Mouse (Mus musculus) midbrain, postnatal 0 days (tissue): Measurements from ENCODE around the gene Zdhhc3. TPM values are rescaled to one million over a fixed set of nuclear protein-coding genes. Genes with fewer than 3 reads are reported as not detected.

Experiments used
- ATAC-seq: fragments of 200-750 bp; cut with Nextera tagmentation; 2 replicates; pipeline ENCODE4 v1.8.0; 2017; ENCODE audit warnings: moderate number of reproducible peaks, mild to moderate bottlenecking, moderate TSS enrichment, moderate library complexity; ENCODE audit not compliant: low FRiP score
- DNase-seq: peaks from one replicate; pipeline ENCODE4 v3.0.0-alpha.2; 2015; ENCODE audit warnings: low spot score
- H3K27ac ChIP-seq: fragments of 300-500 bp; sonication (generic); 2 replicates; pipeline ENCODE4 v1.5.1; 2014; ENCODE audit warnings: low read depth, mild to moderate bottlenecking, low read length, mixed read lengths
- H3K27me3 ChIP-seq: fragments of 300-500 bp; sonication (generic); 2 replicates; pipeline ENCODE4 v1.6.1; 2014; ENCODE audit warnings: low read length, control low read depth, mixed read lengths; ENCODE audit not compliant: insufficient read depth
- H3K36me3 ChIP-seq: fragments of 300-500 bp; sonication (generic); 2 replicates; pipeline ENCODE4 v1.6.1; 2014; ENCODE audit warnings: low read length, control low read depth, mixed read lengths; ENCODE audit not compliant: insufficient read depth
- H3K4me1 ChIP-seq: fragments of 300-500 bp; sonication (generic); 2 replicates; pipeline ENCODE4 v1.6.1; 2014; ENCODE audit warnings: mild to moderate bottlenecking, control low read depth, antibody characterized with exemption, low read length, mixed read lengths; ENCODE audit not compliant: insufficient read depth
- H3K4me2 ChIP-seq: fragments of 300-500 bp; sonication (generic); 2 replicates; pipeline ENCODE4 v1.6.1; 2014; ENCODE audit warnings: low read depth, mild to moderate bottlenecking, low read length, mixed read lengths; ENCODE audit not compliant: poor library complexity, severe bottlenecking
- H3K4me3 ChIP-seq: fragments of 300-500 bp; sonication (generic); 2 replicates; pipeline ENCODE4 v1.5.1; 2014; ENCODE audit warnings: low read depth, mild to moderate bottlenecking, low read length, moderate library complexity
- H3K9ac ChIP-seq: fragments of 300-500 bp; sonication (generic); replicated peaks from 2 replicates; pipeline ENCODE4 v1.6.1; 2014; ENCODE audit warnings: mild to moderate bottlenecking, low read length, moderate library complexity, mixed read lengths; ENCODE audit not compliant: poor library complexity, severe bottlenecking
- H3K9me3 ChIP-seq: fragments of 300-500 bp; sonication (generic); 2 replicates; pipeline ENCODE4 v1.6.1; 2016; ENCODE audit warnings: low read length, control low read depth
- CTCF ChIP-seq: IDR thresholded peaks from 2 replicates; pipeline ENCODE4 v1.5.1; 2016; ENCODE audit warnings: antibody characterized with exemption, mild to moderate bottlenecking
- WGBS: fragments of 180-500 bp; shearing (Covaris S2); extraction: QIAGEN DNeasy Blood & Tissue Kit; methylation state at CpG from one replicate; pipeline ENCODE4 v1.1.7; 2014; 5-methylcytosine and 5-hydroxymethylcytosine counted together
- polyA plus RNA-seq: library from polyadenylated mRNA; unstranded; fragments of >200 nt; fragmentation: Nextera tagmentation; extraction: Ambion mirVana; gene quantifications from 2 replicates; pipeline ENCODE4 v1.2.1, GENCODE M21; 2015
- total RNA-seq: library from RNA; depleted of rRNA; stranded (reverse); fragments of >200 nt; gene quantifications from 2 replicates; pipeline ENCODE4 v1.2.3, GENCODE M21; 2014

Gene Zdhhc3
- total and polyA plus RNA-seq, 2 experiments from 2014 or later: 76.7 to 86.9 TPM

- H3K27me3 ChIP-seq: no peaks in the 10 kb centered on the region
- no peak for DNase-seq
- peaks cover 2% of the 10 kb centered on the region; the same call in 1 of the 2 replicates for H3K4me1 ChIP-seq
- no peak overlapping the region for H3K4me3 ChIP-seq
- no peak for TF ChIP-seq CTCF
- ATAC-seq: no peak
- no peak overlapping the region for H3K27ac ChIP-seq
- 93% methylated on average over 7 of the region's 7 CpGs for WGBS
- H3K9me3 ChIP-seq: no peaks in the 10 kb centered on the region
- no peak overlapping the region for H3K9ac ChIP-seq
- no peak overlapping the region for H3K4me2 ChIP-seq
- H3K36me3 ChIP-seq: peaks cover 4% of the 10 kb centered on the region; the same call in 1 of the 2 replicates
These were observed 3.8 kb downstream of the Zdhhc3 start for GRCm38 (mm10) chr9:123109188-123109587.

GRCm38 (mm10) chr9:123107186-123107585 is 5.8 kb downstream of the Zdhhc3 start:
- 93% methylated on average over 4 of the region's 4 CpGs for WGBS
- Histone ChIP-seq H3K4me3 (no peak overlapping the region), H3K36me3 (peaks cover 4% of the 10 kb centered on the region; the same call in 1 of the 2 replicates), H3K27ac (no peak overlapping the region), H3K4me2 (no peak overlapping the region), H3K27me3 (no peaks in the 10 kb centered on the region), H3K4me1 (no peaks in the 10 kb centered on the region; the same call in 1 of the 2 replicates), H3K9ac (no peak overlapping the region), H3K9me3 (no peaks in the 10 kb centered on the region)
- ATAC-seq: no peak
- no peak for DNase-seq
- no peak for TF ChIP-seq CTCF

- peaks cover 20% of the 10 kb centered on the region for H3K36me3 ChIP-seq
- H3K9me3 ChIP-seq: no peaks in the 10 kb centered on the region
- ATAC-seq: no peak
- no peak for DNase-seq
- no peak for TF ChIP-seq CTCF
- H3K9ac ChIP-seq: no peak overlapping the region
- H3K4me1 ChIP-seq: no peaks in the 10 kb centered on the region
- no peak overlapping the region for H3K4me2 ChIP-seq
- no peak overlapping the region for H3K4me3 ChIP-seq
- H3K27me3 ChIP-seq: no peaks in the 10 kb centered on the region
- H3K27ac ChIP-seq: no peak overlapping the region
These were observed 8.6 kb downstream of the Zdhhc3 start for GRCm38 (mm10) chr9:123104362-123104761.

- no peak overlapping the region for H3K27ac ChIP-seq
- H3K4me2 ChIP-seq: no peak overlapping the region
- DNase-seq (no peak), ATAC-seq (no peak)
- no peaks in the 10 kb centered on the region for H3K4me1 ChIP-seq
- TF ChIP-seq CTCF: no peak
- H3K36me3 ChIP-seq: peaks cover 21% of the 10 kb centered on the region
- H3K4me3 ChIP-seq: no peak overlapping the region
- H3K9ac ChIP-seq: no peak overlapping the region
- no peaks in the 10 kb centered on the region for H3K27me3 ChIP-seq
- H3K9me3 ChIP-seq: no peaks in the 10 kb centered on the region
These were observed 9.6 kb downstream of the Zdhhc3 start for GRCm38 (mm10) chr9:123103425-123103824.

- no peaks in the 10 kb centered on the region for H3K27me3 ChIP-seq
- no peak overlapping the region for H3K27ac ChIP-seq
- 96% methylated on average over 16 of the region's 16 CpGs for WGBS
- H3K36me3 ChIP-seq: peaks cover 44% of the 10 kb centered on the region
- no peak for DNase-seq
- H3K9me3 ChIP-seq: no peaks in the 10 kb centered on the region
- TF ChIP-seq CTCF: no peak
- H3K4me3 ChIP-seq: no peak overlapping the region
- no peaks in the 10 kb centered on the region for H3K4me1 ChIP-seq
- H3K9ac ChIP-seq: no peak overlapping the region
- no peak overlapping the region for H3K4me2 ChIP-seq
- no peak for ATAC-seq
These were observed 13.2 kb downstream of the Zdhhc3 start for GRCm38 (mm10) chr9:123099631-123100455.

GRCm38 (mm10) chr9:123090844-123091243 is 22.2 kb downstream of the Zdhhc3 start:
- no peak overlapping the region for H3K9ac ChIP-seq
- H3K4me1 ChIP-seq: no peaks in the 10 kb centered on the region
- peaks cover 45% of the 10 kb centered on the region for H3K36me3 ChIP-seq
- no peaks in the 10 kb centered on the region for H3K27me3 ChIP-seq
- ATAC-seq: no peak
- DNase-seq: no peak
- H3K27ac ChIP-seq: no peak overlapping the region
- no peak overlapping the region for H3K4me3 ChIP-seq
- no peak overlapping the region for H3K4me2 ChIP-seq
- 94% methylated on average over 4 of the region's 4 CpGs for WGBS
- TF ChIP-seq CTCF: no peak
- no peaks in the 10 kb centered on the region for H3K9me3 ChIP-seq
